Comparison of ENCODE assay signal across 8 mouse cellular contexts in the genomic region with DNA sequence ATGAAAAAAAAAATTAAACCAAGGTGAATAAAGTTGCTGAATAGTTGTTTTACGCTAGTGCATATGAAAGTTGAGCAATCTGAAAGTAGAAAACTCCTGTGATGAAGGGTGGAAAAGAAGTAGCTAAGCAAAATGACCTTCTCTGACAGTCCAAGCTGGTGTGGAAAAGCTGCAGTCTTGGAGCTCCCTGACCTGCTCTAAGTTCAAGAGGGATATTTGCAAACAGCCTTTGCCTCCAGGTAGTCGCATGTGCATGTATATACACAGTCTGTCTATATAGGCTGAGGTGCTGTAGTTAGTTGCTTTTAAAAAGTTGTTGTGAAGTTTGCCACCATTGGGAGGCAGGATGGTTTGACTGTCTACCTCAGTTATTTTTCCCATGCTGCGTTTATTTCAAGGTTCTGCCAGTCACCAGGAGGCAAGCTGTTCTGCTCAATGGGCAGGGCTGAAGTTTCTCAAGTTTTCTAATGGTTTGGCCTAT. TPM values are rescaled to one million over a fixed set of nuclear protein-coding genes. Genes with fewer than 3 reads are reported as not detected.
DNase-seq lines count a peak whose midpoint lies in the region; ATAC-seq lines count a peak whose summit lies in the region.

No protein-coding gene starts in this region.

- peak overlapping the region; percentile 81 to 85 for H3K4me3 ChIP-seq in heart, embryonic 14.5 days (ENCODE audit: control insufficient read depth in 1 of 2, insufficient read depth in 1 of 2, low read depth in 1 of 2, low read length in 2 of 2)
- H3K4me3 ChIP-seq in hindbrain, embryonic 10.5 days = peak overlapping the region; percentile 83
- peak overlapping the region; percentile 65 for H3K4me3 ChIP-seq in midbrain, embryonic 13.5 days (replicated peaks)

- peak overlapping the region; percentile 83 for H3K9ac ChIP-seq in heart, embryonic 14.5 days (ENCODE audit: low read length)
- H3K9ac ChIP-seq in midbrain, embryonic 13.5 days (replicated peaks) = 0 out of 2 replicates have a peak overlapping the region, but pooled peaks have one; percentile 16

- no peak for DNase-seq in heart, adult 9 months (ENCODE audit: low spot score in 2 of 2)
- DNase-seq in NIH3T3 (ENCODE audit: low read depth) = peak; percentile 71
- no peak for DNase-seq in hindbrain, embryonic 10.5 days (ENCODE audit: low spot score)
- no peak for DNase-seq in frontal cortex, postnatal 25 days (ENCODE audit: low spot score in 2 of 2)
- DNase-seq in adrenal gland, adult 8-10 months = no peak
- no peak for DNase-seq in cerebellum, postnatal 10 days

- peaks cover 31 to 47% of the 10 kb centered on the region in 2 experiments for H3K4me1 ChIP-seq in heart, embryonic 14.5 days (ENCODE audit: control insufficient read depth in 2 of 2, insufficient read depth in 2 of 2, low read length in 2 of 2)
- peaks cover 56% of the 10 kb centered on the region for H3K4me1 ChIP-seq in hindbrain, embryonic 10.5 days (replicated peaks)
- peaks cover 62% of the 10 kb centered on the region for H3K4me1 ChIP-seq in midbrain, embryonic 13.5 days (replicated peaks)

- H3K27me3 ChIP-seq in heart, embryonic 14.5 days (ENCODE audit: control insufficient read depth, insufficient read depth, low read length) = no peaks in the 10 kb centered on the region
- peaks cover 4% of the 10 kb centered on the region; the same call in 1 of the 2 replicates for H3K27me3 ChIP-seq in hindbrain, embryonic 10.5 days (ENCODE audit: insufficient read depth, poor library complexity, severe bottlenecking)
- no peaks in the 10 kb centered on the region for H3K27me3 ChIP-seq in midbrain, embryonic 13.5 days

- H3K4me2 ChIP-seq in heart, embryonic 14.5 days (ENCODE audit: low read length) = peak overlapping the region; percentile 75
- peak overlapping the region; percentile 74 for H3K4me2 ChIP-seq in midbrain, embryonic 13.5 days (replicated peaks)

- WGBS in heart, embryonic 14.5 days = 3% methylated on average over 3 of the region's 3 CpGs
- 18% methylated on average over 3 of the region's 3 CpGs for whole genome bisulfite sequencing in hindbrain, embryonic 10.5 days
- 9% methylated on average over 3 of the region's 3 CpGs for WGBS in midbrain, embryonic 13.5 days

- no peaks in the 10 kb centered on the region for H3K9me3 ChIP-seq in heart, embryonic 14.5 days (ENCODE audit: control insufficient read depth, low read length)
- H3K9me3 ChIP-seq in hindbrain, embryonic 10.5 days = no peaks in the 10 kb centered on the region
- no peaks in the 10 kb centered on the region for H3K9me3 ChIP-seq in midbrain, embryonic 13.5 days

- peak overlapping the region; percentile 53 to 99 for H3K27ac ChIP-seq in heart, embryonic 14.5 days (replicated peaks in 1 of 2; ENCODE audit: control insufficient read depth in 1 of 2, insufficient read depth in 1 of 2, low read depth in 2 of 2, low read length in 2 of 2)
- H3K27ac ChIP-seq in hindbrain, embryonic 10.5 days = peak overlapping the region; percentile 100
- H3K27ac ChIP-seq in midbrain, embryonic 13.5 days = no peak overlapping the region

- no peak for ATAC-seq in heart, embryonic 14.5 days (ENCODE audit: insufficient number of reproducible peaks, insufficient read depth, low FRiP score, low read depth)
- ATAC-seq in midbrain, embryonic 13.5 days = no peak

- no peaks in the 10 kb centered on the region for H3K36me3 ChIP-seq in heart, embryonic 14.5 days (ENCODE audit: control insufficient read depth, insufficient read depth, low read length)
- H3K36me3 ChIP-seq in hindbrain, embryonic 10.5 days = peaks cover 5% of the 10 kb centered on the region; the same call in 1 of the 2 replicates
- H3K36me3 ChIP-seq in midbrain, embryonic 13.5 days = no peaks in the 10 kb centered on the region

RNA-seq across cellular contexts. Expression of a gene that starts 1.5 kb away (rescaled TPM):
- polyA plus RNA-seq in heart, embryonic 14.5 days (2014; fragmentation: Nextera tagmentation; extraction: Ambion mirVana) = 13.0 and 14.5 TPM in 2 replicates
- polyA plus RNA-seq in hindbrain, embryonic 10.5 days (2016; fragmentation: Nextera tagmentation; extraction: Ambion mirVana) = 12.1 and 14.6 TPM in 2 replicates
- 5.8 and 6.9 TPM in 2 replicates for polyA plus RNA-seq in midbrain, embryonic 13.5 days (2015; fragmentation: Nextera tagmentation; extraction: Ambion mirVana)
- 10 to 100 TPM; 40.4 to 49.6 (median 43.5) TPM for total RNA-seq in adrenal gland, adult 8-10 months (2022)
